Mouse (Mus musculus) right cerebral cortex, postnatal 4 days (tissue): ENCODE measurements at regions not wholly inside any gene's neighbourhood (a gene's known extent, or its start where the extent isn't known, plus 50 kb on each side); places are given as distances from the start of the nearest gene placed in this dataset.

Experiments used
- DNase-seq: peaks from one replicate; pipeline ENCODE4 v3.0.0-alpha.2; 2022

- DNase-seq, result no peak
Observed at GRCm38 (mm10) chr10:96788352-96789016, 171.7 kb downstream of the Btg1 start.

- DNase-seq, result no peak
Observed at GRCm38 (mm10) chr10:96797116-96797515, 180.3 kb downstream of the Btg1 start.

GRCm38 (mm10) chr10:96800801-96801200 is 184.0 kb downstream of the Btg1 start:
- no peak for DNase-seq

- no peak for DNase-seq
Observed at GRCm38 (mm10) chr10:96804030-96804784, 187.4 kb downstream of the Btg1 start.

- DNase-seq, result no peak
Observed at GRCm38 (mm10) chr10:96806579-96806978, 189.8 kb downstream of the Btg1 start.

GRCm38 (mm10) chr10:96821852-96822251 is 205.0 kb downstream of the Btg1 start:
- no peak for DNase-seq

- DNase-seq, result no peak
Observed at GRCm38 (mm10) chr10:96822344-96823335, 205.8 kb downstream of the Btg1 start.

GRCm38 (mm10) chr10:96826234-96826788 is 209.5 kb downstream of the Btg1 start:
- DNase-seq, result no peak

GRCm38 (mm10) chr10:96827971-96828370 is 211.2 kb downstream of the Btg1 start:
- no peak for DNase-seq

- no peak for DNase-seq
Observed at GRCm38 (mm10) chr10:96828581-96829246, 211.9 kb downstream of the Btg1 start.

GRCm38 (mm10) chr10:96831071-96831470 is 214.3 kb downstream of the Btg1 start:
- no peak for DNase-seq

- DNase-seq, result no peak
Observed at GRCm38 (mm10) chr10:96837230-96837629, 220.4 kb downstream of the Btg1 start.

- no peak for DNase-seq
Observed at GRCm38 (mm10) chr10:96841128-96841527, 224.3 kb downstream of the Btg1 start.

GRCm38 (mm10) chr10:96841956-96842355 is 225.2 kb downstream of the Btg1 start:
- DNase-seq, result no peak

GRCm38 (mm10) chr10:96845906-96846305 is 229.1 kb downstream of the Btg1 start:
- no peak for DNase-seq

GRCm38 (mm10) chr10:96847028-96847427 is 230.2 kb downstream of the Btg1 start:
- DNase-seq, result no peak

- no peak for DNase-seq
Observed at GRCm38 (mm10) chr10:96847433-96848165, 230.8 kb downstream of the Btg1 start.

- DNase-seq, result no peak
Observed at GRCm38 (mm10) chr10:96848496-96848895, 231.7 kb downstream of the Btg1 start.

- no peak for DNase-seq
Observed at GRCm38 (mm10) chr10:96860366-96860765, 243.6 kb downstream of the Btg1 start.

- DNase-seq, result no peak
Observed at GRCm38 (mm10) chr10:96863230-96863629, 246.4 kb downstream of the Btg1 start.

GRCm38 (mm10) chr10:96866468-96866867 is 249.7 kb downstream of the Btg1 start:
- no peak for DNase-seq
